Mouse (Mus musculus) left cerebral cortex, adult 6 months (tissue): ENCODE data around the gene Pdpk1. TPM values are rescaled to one million over a fixed set of nuclear protein-coding genes. Genes with fewer than 3 reads are reported as not detected.

Experiments
- long read RNA-seq, 2 experiments: library from polyadenylated mRNA; unstranded; transcript quantifications; one replicate each; pipeline ENCODE4 v2.0.0; 2019 to 2020
- polyA plus RNA-seq: library from polyadenylated mRNA; unstranded; fragments of <200 nt; fragmentation: Nextera tagmentation; gene quantifications from 2 replicates; pipeline ENCODE4 v1.2.3, GENCODE M21; 2021

The Pdpk1 gene
- 40.3 and 56.0 TPM in 2 replicates for polyA plus RNA-seq
- long read RNA-seq, experiment 1, full-length matches to known transcripts: 73 of 115 reads
- long read RNA-seq, experiment 1, partial matches to known transcripts: 4 of 115 reads
- long read RNA-seq, experiment 1, other reads (novel, unspliced or antisense): 38 of 115 reads
- long read RNA-seq, experiment 2, full-length matches to known transcripts: 27 of 75 reads
- long read RNA-seq, experiment 2, partial matches to known transcripts: 21 of 75 reads
- long read RNA-seq, experiment 2, other reads (novel, unspliced or antisense): 27 of 75 reads

GRCm38 (mm10) chr17:24150824-24151223 is at the start of gene Pdpk1:
Pdpk1 (minus strand) TSS chr17:24150924.

GRCm38 (mm10) chr17:24169317-24170065 is 18.8 kb upstream of the Pdpk1 start, which contains the start of gene Atp6v0c:
Atp6v0c (minus strand) TSS chr17:24169702.

GRCm38 (mm10) chr17:24163176-24163962 is 12.6 kb upstream of the Pdpk1 start, which contains the start of gene Amdhd2:
Amdhd2 (minus strand) TSS chr17:24163766.

GRCm38 (mm10) chr17:24072919-24073696 is 77.6 kb downstream of the Pdpk1 start, which contains the start of gene Kctd5:
Kctd5 (minus strand) TSS chr17:24073485.

DNA sequence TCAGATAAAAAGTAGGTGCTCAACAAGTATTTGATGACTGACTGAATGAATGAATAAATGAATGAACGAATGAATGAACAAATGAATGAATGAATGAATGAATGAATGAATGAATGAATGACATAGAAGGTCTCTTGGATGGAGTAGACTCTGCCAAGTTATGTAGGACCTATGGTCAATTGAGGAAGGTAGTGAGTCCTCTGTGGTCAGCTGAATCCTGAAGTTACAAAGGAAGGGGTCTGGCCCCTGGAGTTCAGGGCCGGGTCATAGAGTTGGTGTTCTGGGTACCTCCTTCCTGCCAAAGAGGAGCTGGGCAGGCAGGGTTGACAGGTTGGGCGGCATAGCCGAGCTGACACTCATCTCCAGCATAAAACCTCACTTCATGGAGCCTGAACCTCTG is 112.9 kb downstream of the Pdpk1 start, which contains the start of gene Prss27:
Prss27 (plus strand) TSS at position 301 of the 400 bp plus-strand sequence.

Other genes with a start within 250 kb of the Pdpk1 start
- not detected in 2 replicates for gene Dcpp3, start 233.5 kb downstream of the Pdpk1 start, polyA plus RNA-seq
- gene Sbp, start 209.3 kb downstream of the Pdpk1 start, polyA plus RNA-seq: not detected in 2 replicates
- not detected in 2 replicates for gene Sbpl, start 195.7 kb downstream of the Pdpk1 start, polyA plus RNA-seq
- gene Prss30, start 170.4 kb downstream of the Pdpk1 start, polyA plus RNA-seq: 0.21 and 0.48 TPM in 2 replicates
- gene Prss22, start 152.8 kb downstream of the Pdpk1 start, polyA plus RNA-seq: 3.7 and 5.0 TPM in 2 replicates
- not detected in 2 replicates for gene Prss27, start 112.8 kb downstream of the Pdpk1 start, polyA plus RNA-seq
- gene Kctd5, start 77.4 kb downstream of the Pdpk1 start, polyA plus RNA-seq: 22.2 and 27.3 TPM in 2 replicates
- gene Amdhd2, start 12.8 kb upstream of the Pdpk1 start, polyA plus RNA-seq: 24.5 and 32.9 TPM in 2 replicates
- 2,129 and 2,190 TPM in 2 replicates for gene Atp6v0c, start 18.8 kb upstream of the Pdpk1 start, polyA plus RNA-seq
- 13.7 and 14.1 TPM in 2 replicates for gene Tbc1d24, start 54.6 kb upstream of the Pdpk1 start, polyA plus RNA-seq
- gene Ntn3, start 58.6 kb upstream of the Pdpk1 start, polyA plus RNA-seq: 2.0 and 5.5 TPM in 2 replicates
- 8.3 and 8.5 TPM in 2 replicates for gene Tedc2, start 69.9 kb upstream of the Pdpk1 start, polyA plus RNA-seq
- 2.2 and 2.4 TPM in 2 replicates for gene Ccnf, start 100.6 kb upstream of the Pdpk1 start, polyA plus RNA-seq
- 0.22 and 0.34 TPM in 2 replicates for gene Abca17, start 200.1 kb upstream of the Pdpk1 start, polyA plus RNA-seq
- 10.9 and 18.7 TPM in 2 replicates for gene Abca3, start 201.0 kb upstream of the Pdpk1 start, polyA plus RNA-seq